Mouse (Mus musculus) cerebellum, postnatal 36 days (tissue): ENCODE measurements at regions not wholly inside any gene's neighbourhood (a gene's known extent, or its start where the extent isn't known, plus 50 kb on each side); places are given as distances from the start of the nearest gene placed in this dataset.
"Not testable (repeated sequence)": the region's sequence is repeated elsewhere in the genome, so short reads cannot be mapped to it uniquely, and the experiment has no call there.

Experiments
- DNase-seq, 2 experiments: peaks; one replicate each; pipeline ENCODE4 v3.0.0; 2021 to 2022; ENCODE audit warnings: mixed read lengths in 2 of 2

GRCm38 (mm10) chr15:90291848-90292247 lies 67.7 kb downstream of the Alg10b start:
- no peak for DNase-seq

- no peak for DNase-seq
Measured at GRCm38 (mm10) chr15:90294353-90294922, 70.3 kb downstream of the Alg10b start.

- DNase-seq, result no peak
Measured at GRCm38 (mm10) chr15:90298566-90298965, 74.5 kb downstream of the Alg10b start.

- no peak for DNase-seq
Measured at GRCm38 (mm10) chr15:90303393-90303792, 79.3 kb downstream of the Alg10b start.

GRCm38 (mm10) chr15:90305051-90305450 lies 80.9 kb downstream of the Alg10b start:
- no peak for DNase-seq

GRCm38 (mm10) chr15:90306866-90307265 lies 82.8 kb downstream of the Alg10b start:
- DNase-seq, result no peak

GRCm38 (mm10) chr15:90308433-90308832 lies 84.3 kb downstream of the Alg10b start:
- not testable (repeated sequence) for DNase-seq

- DNase-seq, result no peak
Measured at GRCm38 (mm10) chr15:90308869-90309268, 84.8 kb downstream of the Alg10b start.

GRCm38 (mm10) chr15:90309664-90310063 lies 85.6 kb downstream of the Alg10b start:
- DNase-seq, result no peak

- no peak for DNase-seq
Measured at GRCm38 (mm10) chr15:90321774-90322173, 97.7 kb downstream of the Alg10b start.

GRCm38 (mm10) chr15:90333275-90333674 lies 109.2 kb downstream of the Alg10b start:
- no peak for DNase-seq

- no peak for DNase-seq
Measured at GRCm38 (mm10) chr15:90333766-90334165, 109.7 kb downstream of the Alg10b start.

GRCm38 (mm10) chr15:90334406-90334805 lies 110.3 kb downstream of the Alg10b start:
- DNase-seq, result no peak

GRCm38 (mm10) chr15:90335506-90335905 lies 111.4 kb downstream of the Alg10b start:
- no peak for DNase-seq

GRCm38 (mm10) chr15:90340089-90340488 lies 116.0 kb downstream of the Alg10b start:
- no peak for DNase-seq

GRCm38 (mm10) chr15:90341261-90341660 lies 117.2 kb downstream of the Alg10b start:
- DNase-seq, result no peak

- DNase-seq, result no peak
Measured at GRCm38 (mm10) chr15:90343771-90344170, 119.7 kb downstream of the Alg10b start.

GRCm38 (mm10) chr15:90344956-90345355 lies 120.8 kb downstream of the Alg10b start:
- DNase-seq, result no peak

- DNase-seq, result no peak
Measured at GRCm38 (mm10) chr15:90346162-90346561, 122.1 kb downstream of the Alg10b start.

GRCm38 (mm10) chr15:90346757-90347156 lies 122.6 kb downstream of the Alg10b start:
- peak in 1 of 2 experiments; percentile 4 for DNase-seq

- DNase-seq, result no peak
Measured at GRCm38 (mm10) chr15:90351898-90352297, 127.8 kb downstream of the Alg10b start.

GRCm38 (mm10) chr15:90365656-90366055 lies 141.5 kb downstream of the Alg10b start:
- DNase-seq, result no peak

GRCm38 (mm10) chr15:90377959-90378358 lies 153.8 kb downstream of the Alg10b start:
- DNase-seq, result no peak

GRCm38 (mm10) chr15:90396961-90397360 lies 172.8 kb downstream of the Alg10b start:
- DNase-seq, result no peak

GRCm38 (mm10) chr15:90397691-90398377 lies 173.7 kb downstream of the Alg10b start:
- no peak for DNase-seq
